Mouse (Mus musculus) lung, postnatal 36 days (tissue): ENCODE data around the gene Nfia.
A peak's percentile ranks its signal among the peaks of the same experiment; 100 is the strongest.

Source experiments
- DNase-seq: peaks from one replicate; pipeline ENCODE4 v3.0.0; 2022; ENCODE audit warnings: mixed read lengths

Gene Nfia

GRCm38 (mm10) chr4:98082512-98082911 is 310.0 kb downstream of the Nfia start:
- no peak for DNase-seq

GRCm38 (mm10) chr4:98085060-98085459 is 312.5 kb downstream of the Nfia start:
- no peak for DNase-seq

- DNase-seq: peak; percentile 66
These were observed 314.4 kb downstream of the Nfia start for GRCm38 (mm10) chr4:98086976-98087375.

DNA sequence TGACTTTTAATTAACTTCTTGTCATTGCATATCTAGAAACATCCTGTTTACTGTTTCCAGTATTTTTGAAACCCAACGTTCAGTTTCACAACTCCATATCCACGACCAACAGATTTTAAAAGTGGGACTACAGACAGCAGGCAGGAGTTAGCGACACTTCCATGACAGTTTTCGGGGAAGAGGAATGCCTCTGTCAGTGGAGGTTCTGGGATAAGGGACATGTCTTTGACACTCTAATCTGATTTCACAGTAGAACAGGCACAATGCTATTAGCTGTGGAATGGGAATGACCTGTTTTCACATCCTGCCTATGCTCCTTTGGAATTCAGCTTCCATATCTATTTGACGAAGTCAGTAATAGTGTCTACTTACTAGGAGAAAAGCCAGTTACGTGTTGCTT is 317.5 kb downstream of the Nfia start:
- DNase-seq: peak; percentile 65

DNA sequence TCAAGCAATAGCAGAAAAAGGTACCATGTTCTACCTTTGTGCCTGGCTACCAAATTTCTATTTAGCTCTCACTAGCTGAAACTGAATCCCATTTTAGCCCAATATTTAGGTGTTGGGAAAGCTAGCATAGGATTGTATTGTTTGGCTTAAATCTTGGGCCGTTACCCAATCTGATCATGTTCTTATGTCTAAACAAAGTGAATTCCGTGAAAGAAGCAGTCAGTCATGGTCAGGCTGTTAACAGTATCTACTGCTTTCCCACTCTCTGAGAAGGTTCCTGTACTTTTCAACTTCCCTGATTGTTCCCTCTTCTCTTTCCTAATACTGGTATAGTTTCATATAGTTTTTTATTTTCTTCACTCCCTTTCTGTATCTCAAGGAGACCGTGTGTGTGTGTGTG is 318.1 kb downstream of the Nfia start:
- no peak for DNase-seq

- DNase-seq: peak; percentile 80
These were observed 318.9 kb downstream of the Nfia start for GRCm38 (mm10) chr4:98091368-98091827.

DNA sequence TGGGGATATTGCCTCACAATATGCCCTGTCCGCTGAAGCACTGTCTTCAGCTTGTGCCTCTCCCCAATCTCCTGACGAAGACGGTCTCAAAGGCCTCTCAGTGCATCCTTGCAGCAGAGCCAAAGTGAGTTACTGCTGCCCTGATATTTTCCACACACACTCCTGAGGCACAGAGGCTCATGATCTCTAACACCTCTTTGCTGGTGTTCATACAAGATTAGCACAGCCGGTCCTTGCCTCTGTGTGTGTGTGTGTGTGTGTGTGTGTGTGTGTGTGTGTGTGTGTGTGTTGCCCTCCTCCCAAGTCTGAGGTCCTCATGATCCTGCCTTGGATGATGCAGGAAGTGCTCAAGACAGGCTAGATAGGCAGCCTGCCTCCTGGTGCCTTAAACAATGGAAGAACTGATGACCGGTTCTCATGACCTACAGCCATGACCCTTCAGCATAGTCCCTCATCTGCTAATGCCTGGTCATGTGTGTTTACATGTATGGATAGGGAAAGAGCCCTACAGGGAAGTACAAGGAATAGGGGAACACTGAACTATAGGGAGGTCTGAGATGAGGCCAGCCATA is 319.5 kb downstream of the Nfia start:
- DNase-seq: no peak

- no peak for DNase-seq
These were observed 321.7 kb downstream of the Nfia start for GRCm38 (mm10) chr4:98094112-98094805.

DNA sequence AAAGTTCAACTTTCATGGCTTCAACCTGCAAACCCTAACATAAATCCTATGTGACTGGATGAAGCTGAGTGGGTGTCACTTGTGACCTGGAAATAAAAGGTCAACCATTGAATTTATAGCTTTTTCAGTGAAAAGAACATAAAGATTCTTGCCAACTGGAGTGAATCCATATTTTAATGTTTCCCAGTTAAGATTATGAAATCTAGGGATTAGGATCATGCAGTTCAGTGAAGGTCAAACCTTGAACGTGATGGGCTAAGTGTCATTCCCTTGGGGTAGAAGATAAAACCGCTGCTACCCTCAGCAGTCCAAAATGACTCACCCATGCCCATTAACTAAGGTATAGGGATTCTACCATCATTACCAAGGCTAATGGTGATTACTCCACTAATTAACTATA is 322.5 kb downstream of the Nfia start:
- DNase-seq: no peak

GRCm38 (mm10) chr4:98097013-98097566 is 324.6 kb downstream of the Nfia start:
- DNase-seq: no peak

DNA sequence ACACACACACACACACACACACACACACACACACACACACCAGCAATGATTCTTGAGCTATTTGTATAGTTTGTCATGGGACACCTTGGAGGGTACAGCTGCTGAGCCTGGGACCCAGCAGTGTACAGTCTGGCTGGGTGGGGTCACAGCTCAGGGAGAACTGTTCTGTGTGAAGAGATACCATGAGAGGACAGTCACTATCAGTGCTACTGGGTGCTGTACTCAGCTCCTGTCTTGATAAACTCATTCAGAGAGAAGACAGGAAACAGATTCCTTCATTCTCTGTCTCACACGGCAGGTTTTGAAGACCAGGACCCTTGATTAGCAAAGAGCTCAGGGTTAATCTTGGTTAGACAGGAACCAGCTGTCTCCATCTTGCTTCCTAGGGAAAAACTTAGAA is 326.1 kb downstream of the Nfia start:
- no peak for DNase-seq

- no peak for DNase-seq
These were observed 326.9 kb downstream of the Nfia start for GRCm38 (mm10) chr4:98099433-98099832.

DNA sequence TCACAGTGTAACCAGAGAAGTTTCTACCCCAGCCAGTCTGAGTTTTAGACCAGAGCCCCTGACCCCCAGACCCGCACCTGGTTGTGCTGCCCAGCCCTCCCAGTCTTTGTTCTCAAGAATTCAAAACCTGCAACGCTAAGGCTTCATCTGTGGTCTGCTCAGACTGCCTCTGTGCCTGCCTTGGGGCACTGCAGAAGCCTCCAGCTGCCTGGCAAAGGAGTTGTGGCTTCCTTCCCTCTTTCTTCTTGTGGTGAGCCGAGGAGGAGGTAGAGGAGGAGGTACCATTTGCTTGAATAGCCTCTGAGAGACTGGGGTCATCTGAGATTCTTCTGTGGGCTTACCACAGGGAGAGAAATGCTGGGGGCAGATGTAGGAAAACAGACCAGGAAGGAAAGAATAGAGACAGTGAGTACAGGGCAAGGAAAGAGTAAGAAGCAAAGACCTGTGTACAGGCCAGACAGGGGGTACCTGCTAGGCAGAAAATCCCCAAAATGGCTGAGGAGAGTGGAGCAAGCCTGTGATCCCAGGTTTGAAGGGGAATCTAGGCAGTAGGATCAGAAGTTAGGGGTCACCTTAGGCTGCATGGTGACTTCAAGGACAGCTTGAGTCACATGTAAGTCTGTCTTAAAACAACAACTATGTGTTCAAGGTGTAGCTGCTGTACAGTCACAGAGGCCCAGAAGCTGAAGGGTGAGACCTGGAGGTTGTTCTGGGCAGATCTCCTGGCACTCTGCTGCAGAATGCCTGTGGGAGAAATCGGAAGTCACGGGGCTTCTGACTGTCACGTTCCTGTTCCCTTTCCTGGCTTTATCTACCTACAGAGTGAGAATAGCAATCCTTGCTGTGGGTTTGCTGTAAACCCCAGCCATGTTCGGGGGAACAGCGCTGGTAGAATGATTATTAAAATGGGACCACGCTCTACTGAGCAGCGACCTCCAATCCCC is 328.9 kb downstream of the Nfia start:
- DNase-seq: no peak

- peak; percentile 61 for DNase-seq
These were observed 330.2 kb downstream of the Nfia start for GRCm38 (mm10) chr4:98102625-98103336.

DNA sequence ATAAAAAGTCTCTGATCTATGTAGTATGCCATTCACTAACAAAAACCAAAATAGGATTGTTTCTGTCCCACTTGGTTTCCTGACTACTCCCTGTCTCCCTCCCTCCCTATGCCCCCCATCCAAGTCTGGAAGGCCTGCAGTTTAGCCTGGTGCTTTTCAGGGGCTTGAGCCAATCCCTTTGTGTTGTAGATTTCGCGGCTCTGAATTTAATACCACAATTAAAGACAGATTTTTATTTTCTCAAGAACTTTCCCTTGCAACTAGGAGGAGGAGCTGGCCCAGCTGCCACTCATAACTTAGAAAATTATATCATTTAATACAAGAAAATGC is 330.8 kb downstream of the Nfia start:
- no peak for DNase-seq

DNA sequence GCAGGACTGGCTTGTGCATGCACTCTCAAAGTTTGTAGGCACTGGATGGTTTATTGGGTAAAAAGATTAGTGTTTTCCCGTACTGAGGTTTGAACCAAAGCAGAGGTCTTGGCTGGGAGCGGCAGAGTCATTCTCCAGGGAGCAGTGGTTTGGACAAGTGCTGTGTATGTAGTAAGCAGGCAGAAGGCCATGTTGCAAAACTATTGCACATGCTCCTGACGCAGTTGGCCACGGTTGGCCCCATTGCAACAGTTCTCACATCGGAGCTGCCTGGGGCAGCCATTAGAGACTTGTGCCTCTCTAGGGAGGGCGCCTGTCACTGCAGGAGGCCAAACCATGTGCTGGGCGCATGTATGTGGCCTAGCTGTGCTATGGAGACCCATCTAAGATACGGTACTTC is 331.6 kb downstream of the Nfia start:
- peak; percentile 84 for DNase-seq

- no peak for DNase-seq
These were observed 332.6 kb downstream of the Nfia start for GRCm38 (mm10) chr4:98104911-98105702.

GRCm38 (mm10) chr4:98105971-98106370 is 333.4 kb downstream of the Nfia start:
- DNase-seq: no peak

DNA sequence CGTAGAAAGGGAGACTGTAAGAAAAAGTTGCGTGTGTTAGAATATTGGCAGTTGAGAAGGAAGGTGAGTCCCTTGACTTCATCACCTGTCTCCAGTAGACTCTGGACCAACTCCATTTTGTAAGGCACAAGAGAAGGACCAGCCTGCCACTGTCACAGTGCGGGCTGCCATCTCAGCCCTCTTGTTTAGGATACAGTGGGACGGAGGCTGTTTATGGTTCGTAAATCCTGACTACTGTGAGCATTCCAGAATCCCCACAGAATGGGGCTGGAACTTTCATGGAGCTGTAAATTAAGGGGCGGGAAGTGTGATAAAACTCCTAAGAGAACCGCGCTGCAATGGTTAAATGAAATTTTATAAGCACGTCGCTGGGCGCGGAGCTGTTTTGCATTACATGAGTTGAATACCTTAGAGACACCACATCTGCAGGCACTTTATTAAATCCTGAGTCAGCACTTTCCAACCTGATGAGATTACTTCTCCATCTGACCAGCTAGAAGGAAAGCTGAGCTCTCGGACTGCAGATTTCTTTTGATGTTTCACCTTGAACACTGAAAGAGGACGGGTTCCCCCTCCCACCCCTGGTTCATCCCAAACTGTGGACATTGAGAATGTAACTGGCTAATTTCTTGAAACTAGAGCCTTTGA is 334.0 kb downstream of the Nfia start:
- DNase-seq: no peak

- DNase-seq: no peak
These were observed 334.5 kb downstream of the Nfia start for GRCm38 (mm10) chr4:98107093-98107453.

DNA sequence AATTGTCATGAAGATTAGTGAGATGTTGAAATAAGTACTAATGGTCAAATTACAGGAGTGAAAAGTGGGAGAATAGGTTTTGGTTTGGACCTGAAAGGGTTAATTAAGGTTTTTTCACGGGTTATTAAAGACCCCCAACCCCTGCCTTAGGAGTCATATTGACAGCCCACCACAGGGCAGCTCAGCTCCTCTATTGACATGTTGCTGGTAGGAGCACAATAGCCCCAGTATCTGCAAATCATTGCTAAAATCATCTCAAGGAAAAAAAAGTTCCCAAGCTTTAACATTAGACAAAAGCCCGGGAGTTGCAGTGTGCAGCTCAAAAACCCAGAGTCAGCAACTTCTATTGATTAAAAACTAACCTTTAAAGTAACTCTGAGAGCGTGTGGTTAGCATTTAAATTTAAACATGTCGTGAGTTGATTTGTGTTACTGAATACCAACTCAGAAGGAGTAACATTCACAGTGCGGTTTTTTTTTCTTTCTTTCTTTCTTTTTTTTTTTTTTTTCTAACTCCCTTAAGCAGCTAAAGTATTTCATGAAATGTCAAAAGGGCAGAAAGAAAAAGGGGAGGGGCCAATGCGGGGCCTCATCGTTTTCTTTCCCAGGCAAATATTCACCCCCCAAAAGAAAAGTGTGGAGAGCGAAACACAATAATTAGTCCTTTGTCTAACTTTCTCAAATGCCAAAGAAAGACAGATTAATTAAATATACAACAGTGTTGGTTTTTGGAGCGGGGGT is 335.6 kb downstream of the Nfia start:
- DNase-seq: no peak
